Mouse (Mus musculus) Patski (cell line): ENCODE measurements around the gene Cd79b. TPM values are rescaled to one million over a fixed set of nuclear protein-coding genes. Genes with fewer than 3 reads are reported as not detected.

Source experiments
- ATAC-seq: fragments of 100-300 bp; one replicate; pipeline ENCODE4 v1.8.0; 2021
- CTCF ChIA-PET: fragments of 350-600 bp; sonication (Branson Sonifier 250); formaldehyde crosslinking; loops from one replicate; lab custom pipeline; 2022; ENCODE audit warnings: inconsistent platforms; lab: Charles Lee
- POLR2A ChIA-PET: fragments of 350-600 bp; sonication (Branson Sonifier 250); formaldehyde crosslinking; loops from one replicate; lab custom pipeline; 2022; ENCODE audit warnings: antibody characterized with exemption, inconsistent platforms; lab: Charles Lee
- DNase-seq: peaks from one replicate; pipeline ENCODE4 v3.0.0-alpha.2; 2011; ENCODE audit warnings: low read depth, low spot score
- H3K27me3 ChIP-seq: fragments of 371-371 bp; one replicate; pipeline ENCODE4 v1.5.1; 2021
- CTCF ChIP-seq: fragments of 100-300 bp; IDR thresholded peaks from one replicate; pipeline ENCODE4 v1.5.1; 2021
- in situ Hi-C: fragments of 300-500 bp; cut with MboI; formaldehyde crosslinking; loops from 3 replicates; pipeline ENCODE4 v1.11.1; 2018; ENCODE audit warnings: low pct_unique_long_range_greater_than_20kb, mixed read lengths
- polyA plus RNA-seq: library from polyadenylated mRNA; unstranded; gene quantifications from one replicate; pipeline ENCODE4 v1.2.3, GENCODE M21; 2021

Cd79b gene
- polyA plus RNA-seq, 1 experiment from 2014 or later = 0.06 TPM

- ChIA-PET CTCF (no interaction called here), POLR2A (no interaction called here)
- ATAC-seq (no peak), DNase-seq (no peak)
- in situ Hi-C loops = no loop called here
- no peaks in the 10 kb centered on the region for H3K27me3 ChIP-seq
- no peak for TF ChIP-seq CTCF
These were observed 24.3 kb upstream of the Cd79b start for GRCm38 (mm10) chr11:106338870-106339269.

DNA sequence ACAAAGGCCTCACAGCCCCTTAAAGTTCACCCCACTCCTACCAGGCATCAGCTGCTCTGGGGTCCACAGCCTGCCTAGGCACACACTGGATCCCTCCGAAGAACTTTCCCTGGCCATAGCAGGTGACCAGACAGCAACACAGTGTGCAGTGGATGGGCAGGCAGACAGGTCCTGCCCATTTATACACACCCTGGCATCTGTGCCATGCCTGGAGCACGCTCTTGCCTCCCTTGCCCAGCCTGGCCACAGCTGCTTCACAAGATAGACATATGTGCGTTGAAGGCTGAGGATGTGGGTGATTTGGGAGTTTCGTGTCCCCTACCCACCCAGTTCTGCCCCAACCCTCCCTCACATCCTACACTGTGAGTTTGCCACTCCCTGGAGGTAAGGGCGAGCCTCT lies 23.5 kb upstream of the Cd79b start:
- DNase-seq (no peak), ATAC-seq (no peak)
- in situ Hi-C loops = no loop called here
- no peak for TF ChIP-seq CTCF
- POLR2A ChIA-PET = no interaction called here
- CTCF ChIA-PET = no interaction called here
- H3K27me3 ChIP-seq = no peaks in the 10 kb centered on the region

GRCm38 (mm10) chr11:106334066-106334465 lies 19.5 kb upstream of the Cd79b start:
- ATAC-seq = no peak
- no peak for TF ChIP-seq CTCF
- in situ Hi-C loops = no loop called here

GRCm38 (mm10) chr11:106332458-106332857 lies 17.9 kb upstream of the Cd79b start:
- CTCF ChIA-PET = interaction anchor here (3.7 kb wide), 1 partner anchor 29 kb away, joined by 21 read pairs; the partner anchor contains the start of gene Gh
- POLR2A ChIA-PET = no interaction called here
- H3K27me3 ChIP-seq = no peaks in the 10 kb centered on the region
- no peak for DNase-seq
- in situ Hi-C loops = no loop called here
- TF ChIP-seq CTCF = no peak
- no peak for ATAC-seq

More at GRCm38 (mm10) chr11:106334066-106334465, 19.5 kb upstream of the Cd79b start:
- no peak for DNase-seq
- ChIA-PET CTCF (interaction anchor here (0.8 to 3.7 kb wide), 4 partner anchors 20 to 36 kb away, joined by 3 to 21 read pairs (median 4); partner anchors contain the start of gene Gh), POLR2A (no interaction called here)
- no peaks in the 10 kb centered on the region for H3K27me3 ChIP-seq

DNA sequence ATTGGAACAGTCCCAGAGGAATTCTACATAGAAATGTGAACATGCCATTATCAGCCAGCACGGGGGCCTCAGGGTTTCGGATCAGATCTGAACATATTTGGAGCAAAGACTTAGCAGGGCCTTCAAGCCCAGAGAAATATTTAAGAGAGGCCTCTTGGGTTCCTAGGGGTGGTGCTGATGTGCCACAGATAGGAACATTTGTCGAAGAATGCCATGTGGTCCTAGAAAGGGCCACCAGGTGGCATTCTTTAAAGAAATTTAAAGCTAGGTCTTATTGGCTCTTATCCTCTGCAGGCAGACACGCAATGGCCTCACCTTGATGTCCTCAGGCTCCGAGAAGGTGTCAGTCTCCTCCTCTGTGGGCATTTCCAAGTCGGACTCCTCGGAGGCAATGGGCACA lies 15.1 kb upstream of the Cd79b start:
- peak; percentile 4 for DNase-seq
- peak; percentile 70 for TF ChIP-seq CTCF
- ChIA-PET POLR2A (no interaction called here), CTCF (interaction anchor here (0.6 to 1.4 kb wide), 4 partner anchors 12 to 60 kb away, joined by 3 to 4 read pairs (median 4); no protein-coding TSS in a partner anchor)
- in situ Hi-C loops = loop anchor here (5.0 kb wide), 2 partner anchors 47 to 63 kb away; no protein-coding TSS in a partner anchor
- no peak for ATAC-seq
- H3K27me3 ChIP-seq = no peaks in the 10 kb centered on the region

DNA sequence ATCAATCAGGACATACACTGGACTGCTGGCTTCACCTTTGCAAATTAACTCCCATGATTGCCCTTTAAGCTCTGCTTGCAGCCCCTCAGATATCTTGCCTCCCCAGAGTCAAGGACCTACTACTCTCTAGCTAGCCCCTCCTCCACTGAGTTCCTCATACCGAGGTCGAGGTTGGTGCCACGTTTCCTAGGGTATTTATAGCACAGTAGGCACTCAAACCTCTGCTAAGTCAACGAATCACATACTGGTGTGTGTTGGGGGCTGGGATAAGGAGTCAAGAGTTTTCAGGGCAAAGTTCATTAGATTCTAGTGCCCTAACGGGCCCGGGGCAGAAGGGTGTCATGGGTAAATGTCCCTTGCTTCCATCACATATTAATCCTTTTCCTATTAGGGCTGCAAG lies 14.6 kb upstream of the Cd79b start:
- in situ Hi-C loops = loop anchor here (5.0 kb wide), 2 partner anchors 47 to 63 kb away; no protein-coding TSS in a partner anchor
- DNase-seq = no peak
- ATAC-seq = no peak
- no peak for TF ChIP-seq CTCF
- ChIA-PET CTCF (interaction anchor here (1.2 to 1.4 kb wide), 3 partner anchors 11 to 38 kb away, joined by 3 to 6 read pairs (median 4); no protein-coding TSS in a partner anchor), POLR2A (no interaction called here)
- H3K27me3 ChIP-seq = no peaks in the 10 kb centered on the region

- ChIA-PET CTCF (interaction anchor here (1.3 kb wide), 1 partner anchor 25 kb away, joined by 6 read pairs; no protein-coding TSS in a partner anchor), POLR2A (no interaction called here)
- in situ Hi-C loops = loop anchor here (5.0 kb wide), 2 partner anchors 46 to 64 kb away; no protein-coding TSS in a partner anchor
- ATAC-seq (no peak), DNase-seq (no peak)
- H3K27me3 ChIP-seq = no peaks in the 10 kb centered on the region
- TF ChIP-seq CTCF = no peak
These were observed 14.0 kb upstream of the Cd79b start for GRCm38 (mm10) chr11:106328521-106328920.

- POLR2A ChIA-PET = interaction anchor here (0.5 kb wide), 1 partner anchor 202 kb away, joined by 5 read pairs; no protein-coding TSS in a partner anchor
- no peak for DNase-seq
- in situ Hi-C loops = loop anchor here (5.0 kb wide), 2 partner anchors 44 to 66 kb away; no protein-coding TSS in a partner anchor
- CTCF ChIA-PET = no interaction called here
- TF ChIP-seq CTCF = no peak
- no peaks in the 10 kb centered on the region for H3K27me3 ChIP-seq
- ATAC-seq = no peak
These were observed 11.9 kb upstream of the Cd79b start for GRCm38 (mm10) chr11:106326475-106326874.

- CTCF ChIA-PET = interaction anchor here (1.0 to 2.1 kb wide), 5 partner anchors 18 to 69 kb away, joined by 3 to 10 read pairs (median 3); partner anchors contain the start of genes Psmc5 and Tcam1
- ATAC-seq (peak; percentile 51), DNase-seq (peak; percentile 25)
- H3K27me3 ChIP-seq = no peaks in the 10 kb centered on the region
- no peak for TF ChIP-seq CTCF
- POLR2A ChIA-PET = interaction anchor here (1.1 kb wide), 1 partner anchor 23 kb away, joined by 3 read pairs; no protein-coding TSS in a partner anchor
- in situ Hi-C loops = loop anchor here (5.0 kb wide), 2 partner anchors 43 to 67 kb away; no protein-coding TSS in a partner anchor
These were observed 11.1 kb upstream of the Cd79b start for GRCm38 (mm10) chr11:106325566-106326206.

GRCm38 (mm10) chr11:106324858-106325257 lies 10.3 kb upstream of the Cd79b start:
- POLR2A ChIA-PET = interaction anchor here (1.1 kb wide), 1 partner anchor 22 kb away, joined by 3 read pairs; no protein-coding TSS in a partner anchor
- no peak for ATAC-seq

More at GRCm38 (mm10) chr11:106324858-106325257, 10.3 kb upstream of the Cd79b start:
- no peak for TF ChIP-seq CTCF
- DNase-seq = peak; percentile 50
- H3K27me3 ChIP-seq = no peaks in the 10 kb centered on the region
- in situ Hi-C loops = loop anchor here (5.0 kb wide), 2 partner anchors 43 to 67 kb away; no protein-coding TSS in a partner anchor
- CTCF ChIA-PET = interaction anchor here (1.0 to 2.1 kb wide), 5 partner anchors 11 to 68 kb away, joined by 3 to 10 read pairs (median 4); partner anchors contain the start of genes Cd79b, Psmc5 and Tcam1
